Mouse (Mus musculus): Measurements from ENCODE around the gene Bbc3. TPM values are rescaled to one million over a fixed set of nuclear protein-coding genes. Genes with fewer than 3 reads are reported as not detected.
"Not testable (repeated sequence)": the region's sequence is repeated elsewhere in the genome, so short reads cannot be mapped to it uniquely, and the experiment has no call there.

The Bbc3 gene
- polyA plus RNA-seq, 1 experiment: 9.2 TPM

- Histone ChIP-seq H3K4me1 (ENCODE audit: control insufficient read depth, insufficient read depth, low read length) (peaks cover 10% of the 10 kb centered on the region), H3K27ac (ENCODE audit: control insufficient read depth, insufficient read depth, low read depth, low read length, poor library complexity) (peak overlapping the region; percentile 95; the same call in 1 of the 2 replicates), H3K4me3 (replicated peaks; ENCODE audit: control insufficient read depth, low read depth, low read length) (no peak overlapping the region)
- no peak for TF ChIP-seq CTCF (IDR thresholded peaks at IDR 0.05; ENCODE audit: control insufficient read depth, insufficient read depth, low read length)
- TF ChIP-seq POLR2A (IDR thresholded peaks at IDR 0.05; ENCODE audit: borderline replicate concordance, control insufficient read depth, low read depth, low read length): no peak
- 20% methylated on average over 2 of the region's 2 CpGs for WGBS
Observed at GRCm38 (mm10) chr7:16296146-16296545, 12.0 kb upstream of the Bbc3 start.

- Histone ChIP-seq H3K4me3 (replicated peaks; ENCODE audit: control insufficient read depth, low read depth, low read length) (peak overlapping the region; percentile 45), H3K27ac (ENCODE audit: control insufficient read depth, insufficient read depth, low read depth, low read length, poor library complexity) (peak overlapping the region; percentile 50; the same call in 1 of the 2 replicates), H3K4me1 (ENCODE audit: control insufficient read depth, insufficient read depth, low read length) (peaks cover 10% of the 10 kb centered on the region)
- TF ChIP-seq CTCF (IDR thresholded peaks at IDR 0.05; ENCODE audit: control insufficient read depth, insufficient read depth, low read length) (peak; percentile 32; the same call in 1 of the 2 replicates), POLR2A (IDR thresholded peaks at IDR 0.05; ENCODE audit: borderline replicate concordance, control insufficient read depth, low read depth, low read length) (no peak)
- WGBS: 3% methylated on average over 22 of the region's 22 CpGs
Observed at GRCm38 (mm10) chr7:16296766-16297390, 11.3 kb upstream of the Bbc3 start.

- H3K4me3 ChIP-seq (replicated peaks; ENCODE audit: control insufficient read depth, low read depth, low read length): no peak overlapping the region
- WGBS: 80% methylated on average over 2 of the region's 2 CpGs
- H3K27ac ChIP-seq (ENCODE audit: control insufficient read depth, insufficient read depth, low read depth, low read length, poor library complexity): no peak overlapping the region
- TF ChIP-seq CTCF (IDR thresholded peaks at IDR 0.05; ENCODE audit: control insufficient read depth, insufficient read depth, low read length) (no peak), POLR2A (IDR thresholded peaks at IDR 0.05; ENCODE audit: borderline replicate concordance, control insufficient read depth, low read depth, low read length) (no peak)
- H3K4me1 ChIP-seq (ENCODE audit: control insufficient read depth, insufficient read depth, low read length): peaks cover 10% of the 10 kb centered on the region
Observed at GRCm38 (mm10) chr7:16297616-16298015, 10.6 kb upstream of the Bbc3 start.

- WGBS: 85% methylated on average over 5 of the region's 5 CpGs
- Histone ChIP-seq H3K27ac (ENCODE audit: control insufficient read depth, insufficient read depth, low read depth, low read length, poor library complexity) (no peak overlapping the region), H3K4me3 (replicated peaks; ENCODE audit: control insufficient read depth, low read depth, low read length) (no peak overlapping the region), H3K4me1 (ENCODE audit: control insufficient read depth, insufficient read depth, low read length) (peaks cover 10% of the 10 kb centered on the region)
- TF ChIP-seq CTCF (IDR thresholded peaks at IDR 0.05; ENCODE audit: control insufficient read depth, insufficient read depth, low read length) (no peak), POLR2A (IDR thresholded peaks at IDR 0.05; ENCODE audit: borderline replicate concordance, control insufficient read depth, low read depth, low read length) (no peak)
Observed at GRCm38 (mm10) chr7:16298927-16299326, 9.3 kb upstream of the Bbc3 start.

GRCm38 (mm10) chr7:16299419-16300035, 8.7 kb upstream of the Bbc3 start:
- 1% methylated on average over 52 of the region's 52 CpGs for WGBS
- H3K4me3 ChIP-seq (replicated peaks; ENCODE audit: control insufficient read depth, low read depth, low read length): no peak overlapping the region
- no peak overlapping the region; the same call in 1 of the 2 replicates for H3K27ac ChIP-seq (ENCODE audit: control insufficient read depth, insufficient read depth, low read depth, low read length, poor library complexity)
- no peak for TF ChIP-seq POLR2A (IDR thresholded peaks at IDR 0.05; ENCODE audit: borderline replicate concordance, control insufficient read depth, low read depth, low read length)
- no peak for TF ChIP-seq CTCF (IDR thresholded peaks at IDR 0.05; ENCODE audit: control insufficient read depth, insufficient read depth, low read length)
- peaks cover 10% of the 10 kb centered on the region for H3K4me1 ChIP-seq (ENCODE audit: control insufficient read depth, insufficient read depth, low read length)

- not testable (repeated sequence) for H3K27ac ChIP-seq (ENCODE audit: control insufficient read depth, insufficient read depth, low read depth, low read length, poor library complexity); H3K4me3 ChIP-seq (replicated peaks; ENCODE audit: control insufficient read depth, low read depth, low read length); H3K4me1 ChIP-seq (ENCODE audit: control insufficient read depth, insufficient read depth, low read length)
- WGBS: 59% methylated on average over 6 of the region's 6 CpGs
Observed at GRCm38 (mm10) chr7:16307141-16307540, 1.1 kb upstream of the Bbc3 start.

- H3K4me1 ChIP-seq (ENCODE audit: control insufficient read depth, insufficient read depth, low read length): peaks cover 10% of the 10 kb centered on the region
- WGBS: 8% methylated on average over 16 of the region's 16 CpGs
- H3K4me3 ChIP-seq (replicated peaks; ENCODE audit: control insufficient read depth, low read depth, low read length): peak overlapping the region; percentile 63
- peak overlapping the region; percentile 71 for H3K27ac ChIP-seq (ENCODE audit: control insufficient read depth, insufficient read depth, low read depth, low read length, poor library complexity)
- no peak for TF ChIP-seq POLR2A (IDR thresholded peaks at IDR 0.05; ENCODE audit: borderline replicate concordance, control insufficient read depth, low read depth, low read length)
- TF ChIP-seq CTCF (IDR thresholded peaks at IDR 0.05; ENCODE audit: control insufficient read depth, insufficient read depth, low read length): no peak
Observed at GRCm38 (mm10) chr7:16308555-16309317, 543 bp downstream of the Bbc3 start.

GRCm38 (mm10) chr7:16309318-16310019, 1.3 kb downstream of the Bbc3 start:
- under 1% methylated on average over 61 of the region's 61 CpGs for WGBS
- H3K4me1 ChIP-seq (ENCODE audit: control insufficient read depth, insufficient read depth, low read length): peaks cover 10% of the 10 kb centered on the region

More at GRCm38 (mm10) chr7:16309318-16310019, 1.3 kb downstream of the Bbc3 start:
- no peak for TF ChIP-seq POLR2A (IDR thresholded peaks at IDR 0.05; ENCODE audit: borderline replicate concordance, control insufficient read depth, low read depth, low read length)
- no peak for TF ChIP-seq CTCF (IDR thresholded peaks at IDR 0.05; ENCODE audit: control insufficient read depth, insufficient read depth, low read length)
- Histone ChIP-seq H3K27ac (ENCODE audit: control insufficient read depth, insufficient read depth, low read depth, low read length, poor library complexity) (peak overlapping the region; percentile 94), H3K4me3 (replicated peaks; ENCODE audit: control insufficient read depth, low read depth, low read length) (peak overlapping the region; percentile 93)
